Mouse (Mus musculus) G1E (cell line): ENCODE results near the gene Aph1b.

Experiments used
- CTCF ChIP-seq: IDR thresholded peaks from 2 replicates; pipeline ENCODE4 v1.5.1; 2012; ENCODE audit warnings: low read depth, low read length, inconsistent platforms, mixed read lengths
- GATA2 ChIP-seq: IDR thresholded peaks from 2 replicates; pipeline ENCODE4 v1.6.1; 2012; ENCODE audit warnings: low read depth, low read length, inconsistent platforms, borderline replicate concordance
- POLR2AphosphoS5 ChIP-seq: IDR thresholded peaks from 2 replicates; pipeline ENCODE4 v1.6.1; 2012; ENCODE audit warnings: low read depth, low read length, inconsistent platforms; ENCODE audit not compliant: insufficient replicate concordance

- no peak for TF ChIP-seq CTCF
- TF ChIP-seq POLR2AphosphoS5: no peak
- no peak for TF ChIP-seq GATA2
These were observed 18.1 kb upstream of the Aph1b start for GRCm38 (mm10) chr9:66813392-66813791.
